Mouse (Mus musculus): Measurements from ENCODE around the gene Zfp9.

Gene Zfp9

DNA sequence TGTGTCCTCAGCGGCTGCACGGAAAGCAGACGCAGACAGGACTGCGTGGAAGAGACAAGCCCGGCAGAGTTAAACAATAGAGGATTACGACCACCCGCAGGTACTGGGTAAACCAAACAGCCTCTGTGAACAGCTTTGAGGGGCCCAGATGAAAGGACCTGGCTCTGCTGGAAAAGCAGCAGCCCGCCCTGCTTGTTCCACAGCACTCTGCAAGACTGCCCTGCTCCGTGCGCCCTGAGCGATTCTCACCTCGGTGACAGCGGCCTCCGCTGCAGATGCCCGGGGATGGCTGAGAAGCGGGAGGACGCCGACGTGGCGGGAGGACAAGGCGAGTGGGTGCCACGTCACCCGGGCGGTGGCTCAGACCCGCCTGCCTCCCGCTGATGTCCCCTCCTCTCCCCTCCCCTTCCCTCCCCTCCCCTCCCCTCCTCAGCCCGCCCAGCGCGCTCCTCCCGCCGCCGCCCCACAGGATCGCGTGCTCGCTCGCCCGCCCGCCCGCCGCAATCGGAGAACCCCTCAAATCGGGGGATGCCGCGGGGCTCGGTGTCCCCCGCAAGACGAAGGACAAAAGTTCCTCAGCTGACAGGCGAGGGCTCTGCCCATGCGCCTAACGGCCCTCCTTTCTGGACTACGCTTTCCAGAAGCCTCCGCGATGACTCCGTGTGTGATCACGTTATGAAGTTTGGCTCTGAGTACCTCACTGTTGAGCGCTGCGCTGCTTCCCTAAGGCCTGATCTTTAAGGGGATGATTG lies at the start of gene Zfp9:
Zfp9 (minus strand) TSS at position 364 of the 752 bp plus-strand sequence.
- peak; percentile 99 for DNase-seq

DNA sequence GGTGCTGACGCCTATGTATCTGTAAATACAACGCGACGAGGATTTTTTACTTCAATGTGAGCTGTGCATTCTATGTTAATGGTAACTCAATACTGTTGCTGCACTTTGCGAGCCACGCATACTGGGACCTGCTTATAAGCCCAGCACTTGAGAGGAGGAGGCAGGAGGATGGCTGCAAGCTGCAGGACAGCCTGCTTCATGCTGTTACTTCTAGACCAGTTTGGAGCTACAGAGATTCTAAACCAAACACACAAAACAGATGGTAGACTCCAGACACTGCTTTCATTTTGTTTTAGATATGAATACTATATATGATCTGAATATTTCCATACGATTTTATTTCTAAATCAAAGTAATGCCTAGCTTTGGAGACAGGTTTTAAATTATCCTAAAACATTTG lies 41.5 kb upstream of the Zfp9 start:
- no peak for DNase-seq

DNA sequence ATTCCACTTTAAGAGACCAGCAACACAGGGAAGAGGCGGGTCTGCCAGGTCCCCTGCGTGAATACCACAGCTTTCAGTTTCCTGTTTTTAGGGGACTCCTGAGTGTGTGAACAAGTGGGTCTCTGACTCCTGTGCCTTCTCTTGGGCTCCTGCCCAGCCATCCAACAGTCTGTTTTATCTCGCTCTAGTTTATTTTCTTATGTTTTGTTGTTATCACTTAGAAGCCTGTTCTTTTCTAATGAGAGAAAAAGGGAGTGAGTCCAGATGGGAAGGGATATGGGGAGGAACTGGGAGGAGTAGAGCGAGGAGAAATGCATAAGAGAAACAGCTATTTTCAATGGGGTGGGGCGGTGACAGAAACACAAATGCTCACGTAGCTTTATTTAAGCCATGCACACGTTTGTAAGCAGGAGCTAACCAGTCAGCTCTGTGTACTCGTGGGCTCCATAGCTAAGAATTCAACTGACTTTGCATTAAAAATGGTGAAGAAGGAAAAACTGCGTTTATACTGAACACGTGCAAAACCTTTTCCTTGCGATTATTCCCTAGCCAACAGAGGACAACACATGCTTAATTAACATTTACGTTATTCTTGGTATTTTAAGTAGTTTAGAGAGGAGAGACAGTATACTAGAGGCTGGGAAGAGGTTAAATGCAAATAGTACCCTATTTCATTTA lies 34.4 kb upstream of the Zfp9 start:
- no peak for DNase-seq

DNA sequence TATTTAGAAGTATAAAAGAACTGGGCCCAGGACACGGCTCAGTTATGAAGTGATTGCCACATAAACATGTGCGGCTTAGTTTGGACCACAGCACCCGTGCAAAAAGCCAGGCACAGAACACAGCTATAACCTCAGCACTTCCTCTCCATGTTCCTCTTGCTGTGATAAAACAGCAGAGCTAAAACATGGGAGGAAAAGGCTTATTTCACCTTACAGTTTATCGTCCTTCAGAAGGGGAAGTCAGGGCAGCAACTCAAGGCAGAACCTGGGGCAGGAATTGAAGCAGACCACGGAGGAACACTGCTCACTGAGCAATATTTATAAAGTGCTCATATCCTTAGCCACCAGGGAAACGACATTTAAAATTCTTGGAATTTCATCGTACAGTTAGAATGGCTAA lies 19.9 kb upstream of the Zfp9 start:
- no peak for DNase-seq

DNA sequence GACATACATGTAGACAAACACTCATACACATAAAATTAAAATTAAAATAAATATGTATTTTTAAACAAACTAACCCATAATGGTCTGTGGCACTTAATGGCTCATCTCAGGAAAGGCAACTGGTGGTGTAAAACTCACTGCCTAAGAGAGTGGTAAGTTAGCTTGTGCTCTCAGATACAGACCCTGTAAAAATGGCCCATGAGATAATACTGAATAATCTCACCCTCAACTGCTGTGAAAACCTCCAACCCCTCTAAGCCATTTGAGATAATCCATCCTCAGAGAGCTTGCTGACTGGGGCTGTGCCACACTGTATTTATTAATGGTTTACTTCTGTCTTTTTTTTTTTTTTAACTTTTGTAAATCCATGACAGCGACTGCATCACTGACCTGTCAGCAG lies 3.0 kb upstream of the Zfp9 start:
- peak; percentile 43 for DNase-seq

DNA sequence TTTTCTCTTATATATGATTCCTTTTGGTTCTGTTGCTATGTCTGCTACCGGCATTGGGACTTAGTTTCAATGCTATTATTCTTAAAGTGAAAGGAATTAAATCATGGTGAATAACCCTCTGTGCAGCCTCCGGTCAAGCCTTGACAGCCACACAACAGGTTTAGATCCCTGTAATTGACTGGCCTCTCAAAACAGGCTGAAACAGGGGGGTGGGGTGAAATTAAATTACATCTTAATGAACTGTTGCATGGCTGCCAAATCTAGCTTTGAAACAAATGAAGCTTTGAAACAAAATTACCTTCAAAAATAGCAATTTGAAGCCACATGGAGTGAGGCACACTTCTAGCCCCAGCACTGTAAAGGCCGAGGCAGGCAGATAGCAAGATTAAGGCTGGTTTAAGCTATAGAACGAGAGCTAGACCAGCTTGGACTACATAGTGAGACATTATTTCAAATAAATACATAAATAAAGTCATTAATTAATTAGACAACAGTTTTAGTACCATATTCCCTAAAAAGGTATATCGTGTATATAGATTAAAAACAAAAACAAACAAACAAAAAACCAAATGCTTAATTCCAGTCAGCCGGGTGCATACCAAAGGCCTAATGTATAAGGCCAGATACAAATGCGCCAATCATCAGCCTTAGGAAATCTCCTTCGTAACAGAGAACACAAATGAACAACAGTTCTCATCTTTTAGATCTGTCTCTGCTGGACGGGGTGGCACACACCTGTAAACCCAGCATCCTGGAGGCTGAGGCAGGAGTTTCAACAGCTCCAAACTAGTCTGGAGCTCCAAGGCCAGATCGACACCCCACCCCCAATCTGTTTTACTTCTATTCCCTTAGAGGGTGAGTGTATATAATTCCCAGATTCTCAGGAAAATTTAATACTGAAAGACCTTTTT lies 990 bp downstream of the Zfp9 start:
- DNase-seq = no peak

DNA sequence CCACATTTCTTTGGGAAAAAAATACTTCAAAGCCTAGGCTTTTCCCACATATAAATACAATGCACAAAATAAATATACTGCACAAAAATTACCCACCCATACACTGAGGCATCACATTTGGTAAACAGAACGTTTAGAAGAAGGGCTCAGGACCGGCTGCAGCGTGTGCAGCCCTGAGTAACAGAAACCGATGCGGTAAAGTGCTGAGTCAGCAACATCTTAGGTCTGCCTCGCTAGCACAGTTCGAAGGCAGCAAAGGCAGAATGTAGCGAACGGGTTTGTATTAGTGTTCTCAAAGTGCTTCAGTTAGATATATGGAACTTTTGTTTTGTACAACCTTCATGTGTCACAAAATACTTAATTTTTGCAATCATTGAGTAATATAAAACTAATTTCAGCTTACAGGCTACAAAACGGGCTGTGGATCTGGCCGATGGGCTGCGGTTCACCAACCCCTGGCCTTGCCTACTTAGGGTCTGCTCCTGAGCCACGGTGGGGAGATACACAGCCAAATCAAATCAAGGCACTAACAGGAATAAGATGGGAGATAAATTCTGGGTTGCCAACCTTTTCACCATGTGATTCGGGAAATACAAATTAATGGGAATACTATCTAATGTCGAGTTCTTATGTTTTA lies 16.9 kb downstream of the Zfp9 start:
- peak; percentile 78 for DNase-seq

DNA sequence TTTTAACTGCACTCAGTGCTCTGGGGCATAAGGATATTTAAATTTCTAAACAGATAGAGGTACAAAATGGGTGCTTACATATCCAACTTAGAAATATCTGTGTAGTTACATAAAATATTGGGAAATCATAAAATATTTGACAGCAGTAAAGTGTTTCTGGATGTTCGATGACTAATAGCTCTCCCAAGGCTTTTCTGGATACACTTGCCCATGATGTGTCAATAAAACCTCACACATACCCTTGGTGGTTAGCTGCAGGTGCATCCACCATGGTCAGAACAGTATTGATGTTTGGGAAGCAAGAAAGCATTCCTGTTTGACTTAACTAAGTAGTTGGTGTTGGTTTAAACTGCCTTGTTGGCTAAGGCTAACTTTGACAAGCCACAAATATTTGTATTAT lies 21.4 kb downstream of the Zfp9 start:
- DNase-seq = no peak

DNA sequence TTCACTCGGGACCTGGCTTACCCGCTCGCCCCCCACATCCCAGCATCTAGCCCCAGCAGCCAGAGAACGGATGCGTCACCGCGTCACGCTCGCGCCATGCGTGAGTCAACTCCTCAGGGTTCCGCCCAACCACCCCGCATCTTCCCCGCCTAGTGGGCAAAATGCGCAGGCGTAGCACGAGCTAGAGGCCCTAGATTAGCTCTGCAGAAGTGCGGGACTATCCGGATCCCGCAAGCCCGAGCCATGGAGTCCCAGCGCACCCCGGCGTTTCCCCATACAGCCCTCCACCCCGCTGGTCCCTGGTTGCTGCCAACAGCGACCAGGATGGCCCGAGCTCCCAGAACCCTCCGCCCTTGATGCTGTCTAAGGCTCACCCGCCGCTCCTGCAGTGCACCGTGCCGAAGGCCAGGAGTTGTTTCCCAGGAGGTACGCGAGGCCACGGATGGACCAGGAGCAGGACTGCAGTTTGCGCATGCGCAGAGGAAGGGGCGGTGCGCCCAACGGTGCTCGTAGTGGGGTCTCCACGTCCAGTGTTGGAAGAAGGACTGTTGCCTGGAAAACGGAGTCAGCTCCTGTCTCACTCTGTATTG lies 24.0 kb downstream of the Zfp9 start, which contains the start of gene Zfp248:
Zfp248 (minus strand) TSS at position 487 of the 590 bp plus-strand sequence.
- peak; percentile 99 for DNase-seq

DNA sequence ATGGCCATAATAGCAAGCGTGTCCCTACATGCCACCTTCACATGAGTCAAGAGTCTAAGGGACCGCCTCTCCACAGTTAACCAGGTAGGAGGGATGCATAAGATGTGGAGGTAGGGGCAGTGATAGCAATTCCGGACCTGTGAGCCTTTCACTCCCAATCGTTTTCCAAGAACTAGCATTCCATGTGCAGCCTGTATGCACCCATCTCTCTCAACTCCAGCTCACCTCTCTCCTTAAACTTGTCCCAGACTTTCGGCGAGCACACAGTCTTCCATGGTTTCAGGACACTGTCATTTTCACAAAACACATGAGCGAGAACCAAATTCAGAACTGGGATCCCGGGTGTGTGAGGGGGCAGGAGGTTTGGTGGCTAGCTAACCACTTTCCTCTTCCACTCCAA lies 24.7 kb downstream of the Zfp9 start:
- DNase-seq = no peak

DNA sequence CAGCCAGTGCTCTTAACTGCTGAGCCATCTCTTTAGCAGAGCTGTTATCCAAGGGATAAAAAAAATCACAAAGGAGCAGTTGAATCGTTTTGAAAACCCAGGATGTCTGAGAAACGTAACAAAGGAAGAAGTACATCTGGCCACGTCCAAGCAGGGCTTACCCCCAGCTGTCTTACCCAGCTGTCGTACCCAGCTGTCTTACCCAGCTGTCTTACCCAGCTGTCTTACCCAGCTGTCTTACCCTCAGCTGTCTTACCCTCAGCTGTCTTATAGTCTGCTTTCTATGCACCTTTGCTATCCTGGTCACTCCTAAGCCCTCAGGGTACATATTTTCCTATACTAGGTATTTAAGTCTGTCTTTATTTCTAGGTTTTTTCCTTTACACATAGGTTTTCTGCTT lies 47.6 kb downstream of the Zfp9 start:
- peak; percentile 36 for DNase-seq

DNA sequence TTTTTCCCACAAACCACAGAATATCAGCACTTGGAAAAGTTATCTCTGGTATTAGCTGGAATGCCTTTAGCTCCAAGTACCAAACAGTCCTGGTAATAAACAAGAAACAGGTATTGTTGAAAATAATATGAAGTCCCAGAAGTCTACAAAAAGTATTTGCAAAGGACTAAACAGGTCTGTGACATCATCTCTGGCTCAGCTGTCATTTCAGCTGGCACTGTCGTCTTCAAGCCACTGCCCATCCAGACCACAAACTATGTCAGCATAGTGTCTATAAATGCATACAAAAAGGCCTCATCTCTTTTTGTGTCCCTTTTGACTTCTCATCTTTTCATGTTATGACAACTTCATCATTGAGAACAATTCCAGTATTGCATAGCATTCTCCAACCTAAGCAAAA lies 52.5 kb downstream of the Zfp9 start:
- peak; percentile 3 for DNase-seq

DNA sequence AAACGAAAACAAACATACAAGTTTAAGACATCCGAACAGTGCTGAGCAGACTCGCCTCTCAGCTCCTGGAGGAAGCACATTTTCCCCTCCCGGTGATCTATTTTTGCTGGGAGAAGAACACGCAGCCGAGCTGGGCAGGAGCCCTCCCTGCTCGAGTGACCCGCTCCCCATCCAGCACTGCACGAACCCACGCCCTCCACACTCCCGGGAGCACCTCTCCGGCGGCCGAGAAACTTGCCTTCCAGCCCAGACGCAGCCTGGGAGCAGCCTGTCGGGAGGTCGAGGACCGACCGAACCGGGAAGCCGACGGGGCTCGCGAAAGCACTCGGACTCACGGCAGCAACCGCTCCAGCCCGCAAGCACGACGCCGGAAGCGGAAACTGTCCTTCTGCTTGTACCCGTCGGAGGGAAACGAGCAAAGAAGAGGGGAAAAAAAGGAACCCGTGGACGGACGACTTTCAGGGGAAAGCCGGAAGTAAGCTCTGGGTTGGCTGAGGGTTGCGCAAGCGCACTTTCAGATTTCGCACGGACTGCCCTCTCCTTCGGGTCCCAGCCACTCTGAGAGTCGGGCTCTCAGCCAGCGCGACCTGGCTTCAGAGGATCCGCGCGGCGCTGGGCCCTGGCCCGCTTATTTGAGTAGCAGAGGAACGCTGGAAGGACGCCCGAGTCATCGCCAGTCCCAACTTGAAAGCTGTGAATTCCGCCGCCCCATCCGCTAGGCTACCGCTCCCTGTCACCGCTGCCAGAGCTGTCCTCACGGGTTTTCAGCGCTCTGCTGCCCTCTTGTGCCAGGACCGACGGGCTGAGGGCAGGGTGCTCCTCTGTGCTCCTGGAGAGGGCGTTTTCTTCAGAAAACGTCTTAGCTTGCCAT lies 59.8 kb downstream of the Zfp9 start, which contains the start of gene Bms1:
Bms1 (minus strand) TSS at position 425 of the 871 bp plus-strand sequence.
- DNase-seq = peak; percentile 99

All from heart, adult 11 months (tissue).